In the genomic region with DNA sequence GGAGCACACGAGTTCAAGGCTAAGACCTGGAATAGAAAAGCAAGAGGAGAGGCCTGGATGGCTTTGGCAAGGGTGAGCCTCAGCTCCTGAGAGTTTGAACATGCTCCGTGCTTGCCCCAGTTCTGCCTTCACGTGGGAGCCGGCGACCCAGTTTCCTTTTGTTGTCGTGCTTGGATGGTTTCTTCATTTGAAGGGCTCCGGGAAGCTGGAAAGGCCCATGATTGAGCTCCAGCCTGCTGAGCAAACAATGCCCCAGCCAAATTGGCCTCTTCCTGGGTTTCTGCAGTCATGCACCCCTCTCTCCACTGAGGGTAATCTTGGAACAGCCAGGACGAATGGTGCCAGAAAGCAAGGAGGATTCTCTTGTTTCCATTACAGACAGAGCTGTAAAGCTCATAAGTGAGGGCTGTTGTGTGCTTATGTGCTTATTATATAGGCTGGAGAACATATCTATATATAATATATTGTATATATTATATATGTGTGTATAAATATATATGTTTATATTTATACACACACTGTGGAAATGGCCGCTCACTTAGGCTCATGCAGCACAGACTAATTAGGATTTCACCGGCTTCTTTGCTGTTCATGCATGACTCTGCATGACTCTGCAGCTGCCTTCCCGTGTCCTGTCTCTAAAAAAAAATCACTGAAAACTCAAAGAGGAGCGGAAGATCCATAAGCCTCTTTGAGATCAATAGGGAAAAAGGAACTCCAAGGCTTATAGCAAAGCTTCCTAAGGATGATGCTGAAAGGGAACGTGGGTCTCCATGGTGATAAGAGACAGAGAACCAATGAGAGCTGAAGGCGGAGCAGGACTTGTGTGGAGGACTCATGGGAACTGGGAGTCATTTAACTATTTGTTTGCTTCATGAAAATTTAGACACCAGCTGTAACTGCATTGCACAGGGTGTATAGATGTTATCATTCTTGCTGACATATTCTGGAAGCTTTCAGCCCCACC, we compare ENCODE assay signal across 9 mouse cellular contexts. TPM values are rescaled to one million over a fixed set of nuclear protein-coding genes. Genes with fewer than 3 reads are reported as not detected.
DNase-seq lines count a peak whose midpoint lies in the region; ATAC-seq and TF ChIP-seq lines count a peak whose summit lies in the region.
"Had no signal": no experiment of that assay in that cellular context is flagged by ENCODE, and none has a peak within 500 bp of the region (broad histone marks: within the 10 kb centered on the region; RNA-seq: fewer than 3 reads in every experiment).

No protein-coding gene starts in this region.

- 35% methylated on average over 14 of the region's 14 CpGs for WGBS in kidney, embryonic 16.5 days
- WGBS in hindbrain, embryonic 11.5 days = 52% methylated on average over 14 of the region's 14 CpGs
- 46% methylated on average over 14 of the region's 14 CpGs for WGBS in stomach, postnatal 0 days

- TF ChIP-seq CTCF in stomach, postnatal 0 days (IDR thresholded peaks at IDR 0.05; ENCODE audit: low read depth) = no peak

- no peaks in the 10 kb centered on the region for H3K27me3 ChIP-seq in kidney, embryonic 16.5 days (ENCODE audit: insufficient read depth, low read length)
- H3K27me3 ChIP-seq in hindbrain, embryonic 11.5 days (ENCODE audit: control insufficient read depth, insufficient read depth, low read length) = no peaks in the 10 kb centered on the region
- H3K27me3 ChIP-seq in stomach, postnatal 0 days (ENCODE audit: control insufficient read depth, insufficient read depth, low read length) = no peaks in the 10 kb centered on the region
- H3K27me3 ChIP-seq: embryonic facial prominence, embryonic 12.5 days had no signal

- H3K9me3 ChIP-seq in kidney, embryonic 16.5 days (ENCODE audit: low read length) = no peaks in the 10 kb centered on the region
- H3K9me3 ChIP-seq in hindbrain, embryonic 11.5 days (ENCODE audit: control insufficient read depth, low read length) = no peaks in the 10 kb centered on the region
- no peaks in the 10 kb centered on the region for H3K9me3 ChIP-seq in stomach, postnatal 0 days (ENCODE audit: control insufficient read depth, low read length)
- H3K9me3 ChIP-seq: embryonic facial prominence, embryonic 12.5 days had no signal

- peak; percentile 62; the same call in 1 of the 2 replicates for ATAC-seq in kidney, embryonic 16.5 days (ENCODE audit: low FRiP score, low TSS enrichment)
- peak; percentile 75 for ATAC-seq in hindbrain, embryonic 11.5 days (ENCODE audit: low FRiP score)
- no peak for ATAC-seq in stomach, postnatal 0 days (ENCODE audit: low FRiP score, low TSS enrichment)
- ATAC-seq in monocyte, adult 5-6 weeks (replicated peaks; ENCODE audit: insufficient number of reproducible peaks, low FRiP score, low TSS enrichment, poor library complexity, severe bottlenecking) = no peak

- peak overlapping the region; percentile 21; the same call in 1 of the 2 replicates for H3K27ac ChIP-seq in kidney, embryonic 16.5 days (ENCODE audit: low read length)
- H3K27ac ChIP-seq in hindbrain, embryonic 11.5 days (ENCODE audit: low read depth, low read length) = peak overlapping the region; percentile 54; the same call in 1 of the 2 replicates
- H3K27ac ChIP-seq in stomach, postnatal 0 days (replicated peaks) = 0 out of 2 replicates have a peak overlapping the region, but pooled peaks have one; percentile 30
- H3K27ac ChIP-seq: embryonic facial prominence, embryonic 12.5 days had no signal

- no peak for DNase-seq in kidney, postnatal 36 days
- DNase-seq in cerebellum, postnatal 25 days = peak; percentile 87 to 89
- DNase-seq in hindbrain, embryonic 11.5 days (ENCODE audit: low spot score) = peak; percentile 10
- DNase-seq in lung, postnatal 36 days = peak; percentile 34
- no peak for DNase-seq in stomach, postnatal 0 days (ENCODE audit: low spot score)
- no peak for DNase-seq in thymus, postnatal 14 days

- H3K4me2 ChIP-seq in kidney, embryonic 16.5 days (replicated peaks; ENCODE audit: low read depth, low read length) = no peak overlapping the region; the same call in 1 of the 2 replicates
- no peak overlapping the region for H3K4me2 ChIP-seq in hindbrain, embryonic 11.5 days (replicated peaks; ENCODE audit: low read depth, low read length)
- H3K4me2 ChIP-seq in stomach, postnatal 0 days (replicated peaks; ENCODE audit: low read depth) = no peak overlapping the region
- H3K4me2 ChIP-seq: embryonic facial prominence, embryonic 12.5 days had no signal

- H3K4me3 ChIP-seq in kidney, embryonic 16.5 days (ENCODE audit: low read length) = no peak overlapping the region
- no peak overlapping the region for H3K4me3 ChIP-seq in hindbrain, embryonic 11.5 days (ENCODE audit: low read depth, low read length)
- H3K4me3 ChIP-seq in stomach, postnatal 0 days (ENCODE audit: low read depth, low read length) = no peak overlapping the region
- H3K4me3 ChIP-seq: embryonic facial prominence, embryonic 12.5 days had no signal

- H3K4me1 ChIP-seq in kidney, embryonic 16.5 days (ENCODE audit: insufficient read depth, low read length) = peaks cover 13% of the 10 kb centered on the region; the same call in 1 of the 2 replicates
- no peaks in the 10 kb centered on the region for H3K4me1 ChIP-seq in hindbrain, embryonic 11.5 days (replicated peaks; ENCODE audit: control insufficient read depth, insufficient read depth, low read length)
- no peaks in the 10 kb centered on the region for H3K4me1 ChIP-seq in stomach, postnatal 0 days (replicated peaks; ENCODE audit: control insufficient read depth, insufficient read depth)
- H3K4me1 ChIP-seq: embryonic facial prominence, embryonic 12.5 days had no signal

- H3K36me3 ChIP-seq in kidney, embryonic 16.5 days (ENCODE audit: insufficient read depth, low read length) = no peaks in the 10 kb centered on the region
- no peaks in the 10 kb centered on the region for H3K36me3 ChIP-seq in hindbrain, embryonic 11.5 days (ENCODE audit: control insufficient read depth, insufficient read depth, low read length)
- H3K36me3 ChIP-seq in stomach, postnatal 0 days (ENCODE audit: control insufficient read depth, insufficient read depth, low read length) = no peaks in the 10 kb centered on the region
- H3K36me3 ChIP-seq: embryonic facial prominence, embryonic 12.5 days had no signal

- no peak for TF ChIP-seq EP300 in stomach, postnatal 0 days (optimal IDR thresholded peaks at IDR 0.05)

- H3K9ac ChIP-seq in kidney, embryonic 16.5 days (replicated peaks; ENCODE audit: low read length) = no peak overlapping the region
- no peak overlapping the region for H3K9ac ChIP-seq in hindbrain, embryonic 11.5 days (ENCODE audit: low read depth, low read length)
- no peak overlapping the region for H3K9ac ChIP-seq in stomach, postnatal 0 days (ENCODE audit: low read length)
- H3K9ac ChIP-seq: embryonic facial prominence, embryonic 12.5 days had no signal

RNA-seq across cellular contexts. Expression of a gene that starts 13.1 kb away (rescaled TPM):
- polyA plus RNA-seq in kidney, embryonic 16.5 days (2015; fragmentation: Nextera tagmentation; extraction: Ambion mirVana) = 0.02 and 0.09 TPM in 2 replicates
- polyA plus RNA-seq in hindbrain, embryonic 11.5 days (2014; fragmentation: Nextera tagmentation; extraction: Ambion mirVana) = 0.21 and 0.32 TPM in 2 replicates
- polyA plus RNA-seq in stomach, postnatal 0 days (2015; fragmentation: Nextera tagmentation; extraction: Ambion mirVana) = 0.13 and 0.16 TPM in 2 replicates
- total RNA-seq in monocyte, adult 5-6 weeks (2017) = 0.10 TPM in 1 of 3 replicates, not detected in the others

Comparison
In these comparisons a context has a peak if more than half of its experiments do, and no peak if none do; other contexts are left out.
1. ATAC-seq: peak in kidney, embryonic 16.5 days (single experiment) and hindbrain, embryonic 11.5 days (single experiment); none in stomach, postnatal 0 days (single experiment) and monocyte, adult 5-6 weeks (single experiment).
2. DNase-seq: peak in cerebellum, postnatal 25 days (2 of 2), hindbrain, embryonic 11.5 days (single experiment) and lung, postnatal 36 days (single experiment); none in kidney, postnatal 36 days (0 of 2), stomach, postnatal 0 days (single experiment) and thymus, postnatal 14 days (single experiment).
3. Peak in every context shown above with its lines, with median percentiles within 50 percentile points of each other: H3K27ac ChIP-seq.